Mouse (Mus musculus) heart, postnatal 25 days (tissue): ENCODE measurements around the gene Efcab8. TPM values are rescaled to one million over a fixed set of nuclear protein-coding genes. Genes with fewer than 3 reads are reported as not detected.
"Not testable (repeated sequence)": the region's sequence is repeated elsewhere in the genome, so short reads cannot be mapped to it uniquely, and the experiment has no call there.

ENCODE experiments used
- DNase-seq: peaks from one replicate; pipeline ENCODE4 v3.0.0; 2022; ENCODE audit warnings: low spot score
- intact Hi-C: fragments of 180-260 bp; cut with DNase I; formaldehyde crosslinking; loops from one replicate; pipeline ENCODE4 v1.15.1; 2025
- total RNA-seq, 2 experiments: library from RNA; stranded (reverse); gene quantifications; 2 replicates each; pipeline ENCODE4 v1.2.3; 2021

Gene Efcab8
- total RNA-seq, 2 experiments from 2014 or later = not detected

DNA sequence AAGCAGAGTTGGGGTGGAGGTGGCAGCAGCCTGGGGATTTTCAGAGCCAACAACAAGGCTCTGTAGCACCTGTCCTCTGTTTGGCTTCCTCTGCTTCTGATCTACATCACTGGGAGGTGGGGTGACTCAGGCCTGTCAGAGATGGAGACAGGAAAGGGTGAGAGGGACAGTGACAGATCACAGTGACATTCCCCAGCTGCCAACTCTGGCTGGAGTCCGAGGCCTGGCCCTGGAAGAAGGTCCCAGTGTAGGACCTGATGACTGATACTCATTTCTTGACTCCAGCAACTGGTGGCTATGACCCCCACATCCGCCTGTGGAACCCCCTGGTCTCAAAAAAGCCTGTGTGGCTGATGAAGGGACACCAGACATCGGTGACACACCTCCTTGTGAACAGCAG, 30.2 kb downstream of the Efcab8 start:
- intact Hi-C loops = loop anchor here (5.0 kb wide), 1 partner anchor 42 kb away; no protein-coding TSS in a partner anchor
- no peak for DNase-seq

GRCm38 (mm10) chr2:153822005-153822543, 42.3 kb downstream of the Efcab8 start:
- intact Hi-C loops = no loop called here
- no peak for DNase-seq

DNA sequence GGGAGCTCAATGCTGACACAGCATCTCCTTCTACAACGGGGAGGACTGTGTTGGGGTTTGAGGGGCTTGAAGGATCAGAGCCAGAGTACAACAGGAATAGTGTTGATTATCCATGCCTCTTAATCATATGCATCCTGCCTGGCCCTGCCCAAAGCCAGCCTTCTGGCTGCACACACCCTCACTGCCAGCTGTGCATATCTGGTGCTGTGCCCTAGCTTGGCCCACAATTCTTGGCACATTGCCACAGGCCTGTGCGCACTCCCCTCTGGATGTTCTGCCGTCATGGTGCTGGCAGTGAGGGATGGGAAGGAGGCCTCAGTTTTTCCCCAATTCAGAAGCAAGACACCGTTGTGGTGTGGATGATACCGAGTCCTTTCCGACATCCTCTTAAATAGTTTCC, 44.9 kb downstream of the Efcab8 start:
- intact Hi-C loops = no loop called here
- no peak for DNase-seq

DNA sequence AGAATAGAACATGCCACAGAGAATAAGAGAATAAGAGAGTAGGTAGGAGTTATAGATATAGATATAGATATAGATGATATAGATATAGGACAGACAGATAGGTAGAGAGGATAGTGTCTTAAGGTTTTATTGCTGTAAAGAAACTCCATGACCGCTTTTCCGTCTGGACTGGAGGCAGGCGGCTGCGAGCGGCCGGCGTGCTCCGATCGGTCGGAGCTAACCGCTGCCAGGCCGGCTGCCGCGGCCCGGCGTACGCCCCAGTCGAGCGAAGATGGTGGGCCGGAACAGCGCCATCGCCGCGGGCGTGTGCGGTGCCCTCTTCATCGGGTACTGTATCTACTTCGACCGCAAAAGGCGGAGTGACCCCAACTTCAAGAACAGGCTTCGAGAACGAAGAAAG, 46.2 kb downstream of the Efcab8 start:
- DNase-seq, intact Hi-C loops: not testable (repeated sequence)

- intact Hi-C loops = no loop called here
- DNase-seq = no peak
Measured at GRCm38 (mm10) chr2:153827171-153827830, 47.6 kb downstream of the Efcab8 start.

GRCm38 (mm10) chr2:153828704-153829103, 49.0 kb downstream of the Efcab8 start:
- DNase-seq = no peak
- intact Hi-C loops = no loop called here

GRCm38 (mm10) chr2:153833291-153833690, 53.6 kb downstream of the Efcab8 start:
- intact Hi-C loops = no loop called here
- DNase-seq = no peak

DNA sequence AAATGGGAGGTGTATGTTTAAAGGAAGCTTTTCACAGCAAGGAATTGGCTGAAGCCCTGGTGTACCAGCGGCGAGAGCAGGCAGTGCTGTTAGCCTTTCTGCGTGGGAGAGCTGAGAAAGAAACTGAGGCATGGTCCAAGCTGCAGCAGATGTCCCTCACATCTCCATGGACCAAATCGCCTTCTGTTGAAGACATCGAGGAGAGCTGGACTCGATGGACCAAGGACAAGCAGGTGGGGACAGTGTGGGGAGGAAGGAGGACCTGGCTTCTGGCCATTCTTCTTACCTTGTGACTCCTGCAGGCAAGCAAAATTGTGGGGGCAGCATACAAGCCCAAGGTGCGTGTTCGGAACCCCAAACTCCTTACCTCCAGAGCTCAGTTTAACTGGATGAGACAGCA, 63.1 kb downstream of the Efcab8 start:
- intact Hi-C loops = no loop called here
- no peak for DNase-seq

DNA sequence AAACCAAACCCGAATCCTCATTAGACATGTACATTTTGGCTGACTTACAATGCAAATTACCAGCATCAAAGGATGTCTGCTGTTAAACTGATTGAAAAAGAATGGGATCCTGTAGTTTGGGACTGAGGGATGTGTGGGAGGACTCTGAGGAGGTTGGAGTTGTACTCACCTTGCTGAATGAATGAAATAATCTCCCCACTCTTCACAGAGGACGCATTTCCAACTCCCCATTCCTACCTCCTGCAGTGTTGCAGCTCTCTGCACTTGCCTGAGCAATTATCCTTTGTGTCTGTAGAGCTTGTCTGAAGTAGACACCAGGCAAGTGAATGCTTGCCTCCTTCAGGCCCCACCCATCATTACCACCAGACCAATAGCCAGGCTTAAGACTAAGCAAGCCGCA, 68.7 kb downstream of the Efcab8 start:
- intact Hi-C loops = no loop called here
- no peak for DNase-seq

DNA sequence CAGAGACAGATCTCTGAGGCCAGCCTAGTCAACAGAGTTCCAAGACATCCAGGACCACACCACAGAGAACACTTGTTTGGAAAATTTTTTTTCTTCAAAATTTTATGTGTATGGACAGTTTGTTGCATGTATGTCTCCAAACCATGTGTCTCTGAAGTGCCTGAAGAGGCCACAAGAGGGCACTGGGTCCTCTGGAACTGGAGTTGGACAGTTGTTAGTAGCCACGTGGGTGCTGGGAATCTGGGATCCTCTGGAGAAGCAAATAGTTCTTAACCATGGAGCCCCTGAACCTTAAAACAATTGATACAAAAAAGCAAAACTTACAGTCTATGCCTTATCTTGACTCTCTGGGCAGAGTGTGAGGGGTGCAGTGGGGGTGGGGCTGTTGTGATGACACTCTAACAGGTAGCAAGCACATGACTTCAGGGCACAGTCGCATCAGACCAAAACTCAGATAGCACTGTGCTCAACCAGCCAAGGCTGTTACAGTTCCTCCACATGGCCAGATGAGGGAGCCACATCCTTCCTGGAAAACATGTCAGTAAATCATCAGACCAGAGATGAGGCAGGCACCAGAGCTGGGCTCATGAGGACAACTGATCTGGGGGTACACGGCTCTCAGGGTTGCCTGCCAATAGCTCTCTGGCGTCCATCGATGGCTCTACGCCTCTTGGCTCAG, 70.8 kb downstream of the Efcab8 start:
- DNase-seq = no peak
- intact Hi-C loops = loop anchor here (2.0 to 5.0 kb wide), 3 partner anchors 43 to 182 kb away; no protein-coding TSS in a partner anchor

DNA sequence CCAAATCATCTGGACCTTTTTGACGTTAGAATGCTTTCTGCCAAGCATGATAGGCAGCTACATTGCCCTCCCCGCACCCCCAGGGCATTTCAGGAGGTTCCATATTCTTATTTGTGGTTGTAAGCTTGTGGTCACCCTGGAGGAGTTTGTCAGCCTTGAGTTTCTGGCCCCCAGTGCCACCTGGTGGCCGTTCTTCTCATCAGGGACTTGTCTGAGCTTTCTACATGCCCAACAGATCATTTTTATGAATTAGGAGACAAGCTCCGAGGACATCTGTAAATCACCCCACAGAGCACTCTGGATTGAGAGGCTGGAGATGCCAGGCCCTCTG, 71.3 kb downstream of the Efcab8 start:
- DNase-seq = no peak
- intact Hi-C loops = loop anchor here (2.0 to 5.0 kb wide), 3 partner anchors 44 to 182 kb away; no protein-coding TSS in a partner anchor

GRCm38 (mm10) chr2:153853544-153853943, 73.8 kb downstream of the Efcab8 start:
- intact Hi-C loops = loop anchor here (5.0 kb wide), 1 partner anchor 46 kb away; no protein-coding TSS in a partner anchor
- DNase-seq = no peak

- intact Hi-C loops = no loop called here
Measured at GRCm38 (mm10) chr2:153859581-153859980, 79.8 kb downstream of the Efcab8 start.

GRCm38 (mm10) chr2:153860315-153860714, 80.6 kb downstream of the Efcab8 start:
- no peak for DNase-seq
- intact Hi-C loops = no loop called here

More at GRCm38 (mm10) chr2:153859581-153859980, 79.8 kb downstream of the Efcab8 start:
- DNase-seq = no peak

DNA sequence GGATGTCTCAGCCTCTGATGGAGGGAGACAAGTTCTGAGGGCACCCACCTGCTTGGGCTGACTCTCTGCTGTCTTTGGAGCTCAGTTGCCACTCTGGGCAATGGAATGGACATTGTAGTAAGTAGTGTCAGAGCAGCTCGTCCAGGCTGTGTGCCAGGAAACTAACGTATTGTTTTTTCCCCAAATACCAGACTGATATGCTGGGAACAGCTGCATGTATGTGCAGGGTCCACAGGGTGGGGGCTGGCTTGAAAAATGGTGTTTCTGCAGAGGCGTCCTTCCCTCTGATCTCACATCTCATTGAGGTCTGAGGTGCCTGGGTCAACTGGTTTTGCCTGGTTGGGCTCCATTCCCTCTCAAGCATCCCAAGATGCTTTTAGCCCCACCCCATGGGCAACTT, 81.0 kb downstream of the Efcab8 start:
- no peak for DNase-seq
- intact Hi-C loops = no loop called here

DNA sequence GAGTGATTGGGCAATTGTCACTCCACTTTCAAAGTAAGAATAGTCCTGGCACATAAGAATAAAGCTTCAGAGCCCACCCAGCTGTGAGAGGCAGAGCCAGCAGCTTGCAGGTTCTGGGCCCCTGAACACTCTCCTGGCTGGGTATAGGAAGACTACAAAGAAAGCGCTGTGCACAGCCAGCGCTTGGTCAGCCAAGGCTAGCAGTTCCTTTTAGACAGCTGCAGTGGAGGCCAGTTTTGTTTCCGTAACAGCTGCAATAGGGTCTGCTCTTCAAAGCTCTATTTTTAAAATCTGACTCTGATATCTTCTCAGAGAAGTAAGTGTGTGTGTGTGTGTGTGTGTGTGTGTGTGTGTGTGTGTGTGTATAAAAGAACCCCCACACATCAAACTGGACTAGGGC, 82.2 kb downstream of the Efcab8 start:
- intact Hi-C loops = no loop called here
- no peak for DNase-seq

DNA sequence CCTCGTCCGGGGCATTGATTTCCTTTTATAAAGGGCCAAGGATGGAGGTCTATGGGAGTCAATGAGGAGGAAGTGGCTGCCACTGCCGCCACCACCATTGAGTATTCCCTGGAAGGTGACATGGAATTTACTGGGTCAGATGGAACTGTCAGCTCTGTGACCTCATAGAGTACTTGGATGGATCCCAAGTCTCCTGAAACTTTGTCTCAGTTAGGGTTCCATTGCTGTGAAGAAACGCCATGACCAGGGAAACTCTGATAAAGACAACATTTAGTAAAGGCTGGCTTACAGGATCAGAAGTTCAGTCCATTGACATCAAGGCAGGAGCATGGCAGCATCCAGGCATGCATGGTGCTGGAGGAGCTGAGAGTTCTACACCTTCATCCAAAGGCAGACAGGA, 91.3 kb downstream of the Efcab8 start, which contains the start of gene Sun5:
Gene Sun5 (minus strand): TSS at position 101 of the 400 bp plus-strand sequence.
- DNase-seq = no peak
- intact Hi-C loops = no loop called here

GRCm38 (mm10) chr2:153874745-153875144, 95.0 kb downstream of the Efcab8 start, which contains the start of gene Bpifb2:
Bpifb2 (plus strand) TSS chr2:153875045.
- DNase-seq = no peak
- intact Hi-C loops = no loop called here
